Comparison of ENCODE assay signal across 8 mouse cellular contexts in the genomic region with DNA sequence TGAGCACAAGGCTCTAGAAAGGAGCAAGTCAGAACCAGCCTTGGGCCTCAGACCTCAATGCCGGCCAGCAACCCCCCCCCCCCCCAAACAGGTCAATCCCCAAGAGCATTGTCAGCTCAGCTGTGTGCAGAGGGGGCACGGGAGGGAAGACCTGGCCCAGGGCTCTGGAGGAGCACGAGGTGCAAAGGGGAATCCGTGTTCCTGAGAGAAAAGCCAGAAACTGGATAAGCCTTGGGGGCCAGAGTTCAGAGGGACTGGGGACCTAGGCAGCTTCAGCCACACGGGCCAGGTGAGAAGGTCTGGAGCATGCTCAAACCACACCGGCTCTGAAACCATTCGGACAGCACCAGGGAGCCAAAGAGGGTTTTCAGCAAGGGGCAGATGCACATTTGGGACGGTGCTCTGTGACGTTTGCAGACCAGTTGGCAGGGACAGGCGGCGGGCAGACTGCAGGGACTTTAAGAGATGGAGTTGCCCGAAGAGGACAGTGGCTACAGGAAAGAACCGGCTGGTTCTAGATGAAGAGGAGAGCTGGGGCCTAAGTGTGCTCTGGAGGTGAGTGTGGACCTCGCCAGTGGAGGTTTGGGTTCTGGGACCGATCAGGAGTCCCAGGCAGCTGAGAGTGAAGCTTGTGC. TPM values are rescaled to one million over a fixed set of nuclear protein-coding genes. Genes with fewer than 3 reads are reported as not detected.
DNase-seq lines count a peak whose midpoint lies in the region; ATAC-seq and TF ChIP-seq lines count a peak whose summit lies in the region.

No protein-coding gene starts in this region.

- DNase-seq in kidney, adult 2 months, result no peak
- no peak for DNase-seq in kidney, postnatal 36 days
- no peak for DNase-seq in liver, postnatal 0 days
- DNase-seq in adrenal gland, postnatal 10 days, result no peak
- DNase-seq in adrenal gland, adult 18-20 months (ENCODE audit: low spot score in 2 of 2), result no peak
- DNase-seq in adrenal gland, postnatal 36 days, result no peak

- no peaks in the 10 kb centered on the region for H3K36me3 ChIP-seq in kidney, adult 2 months (ENCODE audit: control insufficient read depth, insufficient read depth, low read length)
- peaks cover 2% of the 10 kb centered on the region; the same call in 1 of the 2 replicates for H3K36me3 ChIP-seq in forebrain, embryonic 15.5 days
- H3K36me3 ChIP-seq in liver, postnatal 0 days (replicated peaks; ENCODE audit: insufficient read depth, low read length), result peaks cover 18% of the 10 kb centered on the region

- H3K27me3 ChIP-seq in kidney, adult 2 months (replicated peaks; ENCODE audit: control insufficient read depth, insufficient read depth, low read length), result no peaks in the 10 kb centered on the region
- H3K27me3 ChIP-seq in forebrain, embryonic 15.5 days, result peaks cover 80% of the 10 kb centered on the region
- H3K27me3 ChIP-seq in liver, postnatal 0 days (ENCODE audit: insufficient read depth, low read length), result peaks cover 69% of the 10 kb centered on the region

- TF ChIP-seq EP300 in liver, postnatal 0 days (IDR thresholded peaks at IDR 0.05; ENCODE audit: low read depth), result no peak

- no peak for TF ChIP-seq POLR2A in kidney, adult 2 months (IDR thresholded peaks at IDR 0.05; ENCODE audit: low read depth, low read length)

- H3K9me3 ChIP-seq in forebrain, embryonic 15.5 days, result no peaks in the 10 kb centered on the region
- no peaks in the 10 kb centered on the region for H3K9me3 ChIP-seq in liver, postnatal 0 days (ENCODE audit: low read length)

- WGBS in kidney, adult 2 months, result 50% methylated on average over 15 of the region's 15 CpGs
- WGBS in forebrain, embryonic 15.5 days, result 12% methylated on average over 15 of the region's 15 CpGs
- 30% methylated on average over 15 of the region's 15 CpGs for WGBS in liver, postnatal 0 days (ENCODE audit: insufficient replicate concordance)

- ATAC-seq in forebrain, embryonic 15.5 days (replicated peaks), result no peak
- no peak for ATAC-seq in liver, postnatal 0 days

- H3K4me3 ChIP-seq in kidney, adult 2 months (ENCODE audit: insufficient read depth, low read depth, low read length), result peak overlapping the region; percentile 64; the same call in 1 of the 2 replicates
- peak overlapping the region; percentile 68 for H3K4me3 ChIP-seq in brown adipose tissue, adult 24 weeks (ENCODE audit: insufficient read depth, low read depth, low read length)
- peak overlapping the region; percentile 41; the same call in 1 of the 2 replicates for H3K4me3 ChIP-seq in forebrain, embryonic 15.5 days
- H3K4me3 ChIP-seq in liver, postnatal 0 days (ENCODE audit: low read depth, low read length), result peak overlapping the region; percentile 43

- peaks cover 16% of the 10 kb centered on the region for H3K4me1 ChIP-seq in kidney, adult 2 months (ENCODE audit: control insufficient read depth, insufficient read depth, low read length)
- peaks cover 4% of the 10 kb centered on the region; the same call in 1 of the 2 replicates for H3K4me1 ChIP-seq in brown adipose tissue, adult 24 weeks (ENCODE audit: control insufficient read depth, insufficient read depth, insufficient read length, low read length)
- H3K4me1 ChIP-seq in forebrain, embryonic 15.5 days, result peaks cover 47% of the 10 kb centered on the region
- peaks cover 38% of the 10 kb centered on the region for H3K4me1 ChIP-seq in liver, postnatal 0 days (ENCODE audit: insufficient read depth)

- H3K27ac ChIP-seq in kidney, adult 2 months (ENCODE audit: insufficient read depth, low read depth, low read length), result peak overlapping the region; percentile 73
- H3K27ac ChIP-seq in brown adipose tissue, adult 24 weeks (replicated peaks; ENCODE audit: low read depth, low read length), result no peak overlapping the region
- H3K27ac ChIP-seq in forebrain, embryonic 15.5 days (replicated peaks), result no peak overlapping the region
- 0 out of 2 replicates have a peak overlapping the region, but pooled peaks have one; percentile 69 for H3K27ac ChIP-seq in liver, postnatal 0 days (ENCODE audit: low read depth)

- H3K4me2 ChIP-seq in forebrain, embryonic 15.5 days (replicated peaks), result no peak overlapping the region
- peak overlapping the region; percentile 79 for H3K4me2 ChIP-seq in liver, postnatal 0 days (ENCODE audit: low read depth, low read length)

- TF ChIP-seq CTCF in kidney, adult 2 months (conservative IDR thresholded peaks at IDR 0.05; ENCODE audit: insufficient read depth, insufficient read length, low read depth, low read length), result no peak
- no peak for TF ChIP-seq CTCF in liver, postnatal 0 days (IDR thresholded peaks at IDR 0.05; ENCODE audit: low read depth)

- H3K9ac ChIP-seq in forebrain, embryonic 15.5 days (replicated peaks), result no peak overlapping the region
- peak overlapping the region; percentile 52 for H3K9ac ChIP-seq in liver, postnatal 0 days (replicated peaks)

RNA-seq across cellular contexts. Expression of a gene that starts 1.9 kb away (rescaled TPM):
- polyA plus RNA-seq in kidney, adult 2 months (2012; rRNA removed), result 11.3 and 17.0 TPM in 2 replicates
- polyA plus RNA-seq in brown adipose tissue, adult 24 weeks (2012; ENCODE audit: insufficient read depth, insufficient read length, missing spikeins), result 1.7 TPM in 1 of 2 replicates, not detected in the other
- polyA plus RNA-seq in forebrain, embryonic 15.5 days (2015; fragmentation: Nextera tagmentation; extraction: Ambion mirVana), result 0.17 and 0.22 TPM in 2 replicates
- polyA plus RNA-seq in liver, postnatal 0 days (2015; fragmentation: Nextera tagmentation; extraction: Ambion mirVana), result 0.18 and 0.31 TPM in 2 replicates
- total RNA-seq in adrenal gland, postnatal 10 days (2021), result 1 to 10 TPM; 7.4 to 9.4 TPM
- 10 to 100 TPM in 1 of 2 experiments, 1 to 10 TPM in 1; 6.2 to 11.5 TPM for total RNA-seq in adrenal gland, adult 18-20 months (2021)
- total RNA-seq in adrenal gland, postnatal 36 days (2021), result 1 to 10 TPM; 8.8 to 9.7 TPM

RNA-seq across cellular contexts. Expression of a gene that starts 46.2 kb away (rescaled TPM):
- 32.5 and 35.1 TPM in 2 replicates for polyA plus RNA-seq in kidney, adult 2 months (2012; rRNA removed)
- polyA plus RNA-seq in brown adipose tissue, adult 24 weeks (2012; ENCODE audit: insufficient read depth, insufficient read length, missing spikeins), result 16.7 and 26.2 TPM in 2 replicates
- 154 and 159 TPM in 2 replicates for polyA plus RNA-seq in forebrain, embryonic 15.5 days (2015; fragmentation: Nextera tagmentation; extraction: Ambion mirVana)
- 35.0 and 37.5 TPM in 2 replicates for polyA plus RNA-seq in liver, postnatal 0 days (2015; fragmentation: Nextera tagmentation; extraction: Ambion mirVana)
- 10 to 100 TPM; 65.9 to 68.7 TPM for total RNA-seq in adrenal gland, postnatal 10 days (2021)
- total RNA-seq in adrenal gland, adult 18-20 months (2021), result 10 to 100 TPM; 59.7 to 62.5 TPM
- 10 to 100 TPM; 59.3 to 63.3 TPM for total RNA-seq in adrenal gland, postnatal 36 days (2021)

Comparison
In these comparisons a context has a peak if more than half of its experiments do, and no peak if none do; other contexts are left out.
1. H3K27ac ChIP-seq: peak in kidney, adult 2 months (single experiment) and liver, postnatal 0 days (single experiment); none in brown adipose tissue, adult 24 weeks (single experiment) and forebrain, embryonic 15.5 days (single experiment).
2. Peak in every context shown above with its lines, with median percentiles within 50 percentile points of each other: H3K4me3 ChIP-seq.